Mouse (Mus musculus) forebrain, embryonic 15.5 days (tissue): Measurements from ENCODE around the gene Ugdh. TPM values are rescaled to one million over a fixed set of nuclear protein-coding genes. Genes with fewer than 3 reads are reported as not detected.

Source experiments
- ATAC-seq: fragments of 200-750 bp; cut with Nextera tagmentation; replicated peaks from 2 replicates; pipeline ENCODE4 v1.8.0; 2017; ENCODE audit warnings: mild to moderate bottlenecking, moderate TSS enrichment, moderate library complexity
- H3K27ac ChIP-seq: fragments of 300-500 bp; sonication (generic); replicated peaks from 2 replicates; pipeline ENCODE4 v1.5.1; 2015; ENCODE audit warnings: mild to moderate bottlenecking, inconsistent platforms
- H3K27me3 ChIP-seq: fragments of 300-500 bp; sonication (generic); 2 replicates; pipeline ENCODE4 v1.6.1; 2015; ENCODE audit warnings: inconsistent platforms
- H3K36me3 ChIP-seq: fragments of 300-500 bp; sonication (generic); 2 replicates; pipeline ENCODE4 v1.6.1; 2015; ENCODE audit warnings: mild to moderate bottlenecking, inconsistent platforms
- H3K4me1 ChIP-seq: fragments of 300-500 bp; sonication (generic); 2 replicates; pipeline ENCODE4 v1.6.1; 2015; ENCODE audit warnings: inconsistent platforms
- H3K4me2 ChIP-seq: fragments of 300-500 bp; sonication (generic); replicated peaks from 2 replicates; pipeline ENCODE4 v1.6.1; 2015; ENCODE audit warnings: mild to moderate bottlenecking, inconsistent platforms
- H3K4me3 ChIP-seq: fragments of 300-500 bp; sonication (generic); 2 replicates; pipeline ENCODE4 v1.5.1; 2015; ENCODE audit warnings: mild to moderate bottlenecking, inconsistent platforms
- H3K9ac ChIP-seq: fragments of 300-500 bp; sonication (generic); replicated peaks from 2 replicates; pipeline ENCODE4 v1.6.1; 2015; ENCODE audit warnings: mild to moderate bottlenecking, inconsistent platforms
- H3K9me3 ChIP-seq: fragments of 300-500 bp; sonication (generic); 2 replicates; pipeline ENCODE4 v1.6.1; 2016; ENCODE audit warnings: inconsistent platforms
- WGBS: fragments of 180-500 bp; shearing (Covaris S2); methylation state at CpG from one replicate; pipeline ENCODE4 v1.1.7; 2015; ENCODE audit warnings: mixed read lengths; 5-methylcytosine and 5-hydroxymethylcytosine counted together
- polyA plus RNA-seq: library from polyadenylated mRNA; unstranded; fragments of >200 nt; fragmentation: Nextera tagmentation; extraction: Ambion mirVana; gene quantifications from 2 replicates; pipeline ENCODE4 v1.2.1, GENCODE M21; 2015

Ugdh gene
- polyA plus RNA-seq, 1 experiment from 2014 or later = 60.4 TPM

DNA sequence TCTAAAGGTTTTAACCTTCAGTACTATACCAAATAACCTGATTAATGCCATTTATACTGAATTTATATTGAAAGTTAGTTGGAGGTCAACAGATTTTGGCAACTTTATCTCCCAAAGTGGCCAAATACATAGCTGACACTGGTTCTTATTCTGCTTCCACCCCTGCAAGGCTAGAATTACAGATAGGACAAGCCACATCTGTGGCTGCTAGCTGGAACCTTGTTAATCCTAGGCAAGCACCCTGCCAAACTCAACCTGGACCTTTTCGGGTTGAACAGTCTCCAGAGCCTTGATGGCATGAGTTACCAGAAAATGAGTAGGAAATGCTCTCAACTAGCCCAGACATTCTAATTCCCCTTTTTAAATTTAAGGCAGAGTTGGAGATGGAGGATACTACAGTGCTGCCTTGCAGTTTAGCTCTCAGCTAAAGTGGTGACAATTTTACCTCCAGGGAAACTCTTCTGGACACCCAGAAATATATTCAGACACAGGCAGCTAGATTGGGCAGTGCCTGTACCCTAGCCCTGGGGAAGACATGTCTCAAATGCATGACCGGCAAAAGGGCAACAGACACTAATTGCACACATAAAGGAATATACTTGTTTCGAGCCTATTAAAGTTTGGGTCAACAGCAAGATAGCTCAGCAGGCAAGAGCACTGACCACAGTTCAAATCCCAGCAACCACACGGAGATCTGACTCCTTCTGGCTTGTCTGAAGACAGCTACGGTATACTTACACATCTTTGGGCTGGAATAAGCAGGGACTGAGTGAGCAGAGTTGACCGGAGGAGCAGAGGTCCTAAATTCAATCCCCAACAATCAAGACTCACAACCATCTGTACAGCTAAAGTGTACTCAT, 48.5 kb downstream of the Ugdh start:
- peaks cover 24% of the 10 kb centered on the region for H3K4me1 ChIP-seq
- H3K9ac ChIP-seq = no peak overlapping the region
- no peaks in the 10 kb centered on the region for H3K27me3 ChIP-seq
- ATAC-seq = no peak
- H3K36me3 ChIP-seq = peaks cover 48% of the 10 kb centered on the region
- H3K9me3 ChIP-seq = no peaks in the 10 kb centered on the region
- WGBS = 82% methylated on average over 6 of the region's 6 CpGs
- H3K27ac ChIP-seq = no peak overlapping the region
- no peak overlapping the region for H3K4me2 ChIP-seq
- no peak overlapping the region for H3K4me3 ChIP-seq

DNA sequence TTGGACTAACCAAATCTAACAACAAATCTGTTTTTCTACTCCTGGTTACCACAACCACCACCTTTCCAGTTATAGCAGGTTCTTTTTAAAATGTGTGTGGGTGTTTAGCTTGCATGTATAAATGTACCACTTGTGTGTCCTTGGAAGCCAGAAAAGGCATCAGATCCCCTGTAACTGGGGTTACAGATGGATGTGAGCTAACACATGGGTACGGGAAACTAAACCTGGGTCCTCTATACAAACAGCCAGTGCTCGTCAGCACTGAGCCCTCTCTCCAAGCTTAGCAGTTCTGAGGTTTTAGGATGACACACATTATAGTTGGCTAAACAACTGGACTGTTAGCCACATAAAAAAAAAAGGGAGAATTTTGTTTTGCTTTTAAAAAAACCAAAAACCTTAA, 50.0 kb downstream of the Ugdh start:
- Histone ChIP-seq H3K36me3 (peaks cover 48% of the 10 kb centered on the region), H3K4me3 (no peak overlapping the region), H3K9me3 (no peaks in the 10 kb centered on the region), H3K4me2 (no peak overlapping the region), H3K27me3 (no peaks in the 10 kb centered on the region), H3K4me1 (peaks cover 18% of the 10 kb centered on the region), H3K9ac (no peak overlapping the region), H3K27ac (no peak overlapping the region)
- no peak for ATAC-seq
- WGBS = 71% methylated on average over 2 of the region's 2 CpGs

DNA sequence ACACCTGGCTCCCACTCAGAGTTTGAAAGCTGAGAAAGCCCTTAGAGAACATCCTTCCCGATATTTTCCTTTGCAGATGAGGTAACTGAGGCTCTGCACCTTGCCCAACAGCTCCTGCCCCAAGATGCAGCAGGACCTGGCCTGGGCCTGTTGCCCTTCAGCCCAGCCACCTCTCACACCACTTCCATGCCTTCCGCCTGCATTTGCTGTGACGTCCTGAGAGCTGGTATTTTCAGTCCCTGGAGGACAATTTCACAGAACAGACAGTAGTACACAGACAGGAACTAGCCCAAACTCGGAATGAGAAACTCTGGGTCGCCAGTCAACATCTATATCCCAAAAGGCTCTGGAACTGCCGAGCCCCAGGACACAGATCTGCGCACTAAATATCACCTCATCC, 61.0 kb downstream of the Ugdh start:
- Histone ChIP-seq H3K9ac (no peak overlapping the region), H3K9me3 (no peaks in the 10 kb centered on the region), H3K4me3 (no peak overlapping the region), H3K4me2 (no peak overlapping the region), H3K27me3 (no peaks in the 10 kb centered on the region), H3K4me1 (no peaks in the 10 kb centered on the region), H3K36me3 (no peaks in the 10 kb centered on the region), H3K27ac (no peak overlapping the region)
- WGBS = 86% methylated on average over 7 of the region's 7 CpGs
- no peak for ATAC-seq

DNA sequence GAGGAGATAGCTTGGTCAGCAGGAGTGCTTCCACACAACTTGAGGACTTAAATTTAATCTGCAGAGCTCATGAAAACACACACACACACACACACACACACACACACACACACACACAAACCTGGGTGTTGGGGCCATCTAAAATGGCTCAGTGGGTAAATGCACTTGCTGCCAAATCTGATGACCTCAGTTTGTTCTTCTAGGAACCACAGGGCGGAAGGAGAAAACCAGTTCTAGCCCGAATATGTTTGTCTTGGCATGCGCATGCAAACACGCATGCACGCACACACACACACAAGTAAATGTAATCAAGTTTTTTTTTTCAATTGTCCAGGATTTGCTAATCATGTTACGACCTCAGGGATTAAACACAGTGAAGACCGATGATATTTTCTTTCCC, 64.2 kb downstream of the Ugdh start:
- no peaks in the 10 kb centered on the region for H3K9me3 ChIP-seq
- ATAC-seq = no peak
- no peaks in the 10 kb centered on the region for H3K4me1 ChIP-seq
- no peak overlapping the region for H3K27ac ChIP-seq
- 95% methylated on average over 7 of the region's 7 CpGs for WGBS
- H3K4me3 ChIP-seq = no peak overlapping the region
- no peaks in the 10 kb centered on the region for H3K36me3 ChIP-seq
- H3K9ac ChIP-seq = no peak overlapping the region
- no peak overlapping the region for H3K4me2 ChIP-seq
- no peaks in the 10 kb centered on the region for H3K27me3 ChIP-seq

DNA sequence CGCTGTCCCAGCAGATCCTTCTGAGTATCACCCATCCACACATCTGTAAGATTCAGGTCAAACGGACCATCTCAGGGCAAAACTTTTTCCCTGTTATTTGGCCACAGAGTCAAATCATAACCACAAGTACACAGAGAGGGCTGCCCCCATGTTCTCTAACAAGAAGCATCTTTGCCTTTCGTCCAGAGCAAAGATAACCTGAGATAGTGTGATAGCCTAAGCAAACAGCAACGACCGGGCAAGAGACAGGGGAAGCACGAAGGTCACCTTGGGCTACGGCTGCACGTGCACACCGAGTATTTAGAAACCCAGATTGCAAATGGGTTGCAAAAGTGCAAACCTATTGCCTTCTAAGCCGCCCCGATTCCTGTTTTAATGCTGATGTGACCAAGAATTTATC, 67.9 kb downstream of the Ugdh start:
- Histone ChIP-seq H3K4me2 (no peak overlapping the region), H3K4me3 (no peak overlapping the region), H3K27me3 (no peaks in the 10 kb centered on the region), H3K9ac (no peak overlapping the region), H3K9me3 (no peaks in the 10 kb centered on the region), H3K27ac (no peak overlapping the region), H3K4me1 (no peaks in the 10 kb centered on the region), H3K36me3 (no peaks in the 10 kb centered on the region)
- no peak for ATAC-seq
- 92% methylated on average over 11 of the region's 11 CpGs for whole genome bisulfite sequencing

Other genes with a start within 250 kb of the Ugdh start
- gene Wdr19, start 236.3 kb downstream of the Ugdh start, polyA plus RNA-seq = 10.4 and 12.0 TPM in 2 replicates
- gene Rfc1, start 100.3 kb downstream of the Ugdh start, polyA plus RNA-seq = 44.2 and 46.5 TPM in 2 replicates
- gene Klb, start 87.6 kb downstream of the Ugdh start, polyA plus RNA-seq = 0.08 TPM in 1 of 2 replicates, not detected in the other
- gene Rpl9, start 44.5 kb downstream of the Ugdh start, polyA plus RNA-seq = 635 and 693 TPM in 2 replicates
- 62.5 and 69.0 TPM in 2 replicates for gene Lias, start 44.5 kb downstream of the Ugdh start, polyA plus RNA-seq
- gene Gm43552, start 56.9 kb upstream of the Ugdh start, polyA plus RNA-seq = not detected in 2 replicates
- 190 and 195 TPM in 2 replicates for gene Smim14, start 101.2 kb upstream of the Ugdh start, polyA plus RNA-seq
- 195 and 199 TPM in 2 replicates for gene Ube2k, start 101.3 kb upstream of the Ugdh start, polyA plus RNA-seq